Mouse (Mus musculus) heart, postnatal 0 days (tissue): ENCODE measurements at regions not wholly inside any gene's neighbourhood (a gene's known extent, or its start where the extent isn't known, plus 50 kb on each side); places are given as distances from the start of the nearest gene placed in this dataset.

ENCODE experiments used
- CTCF ChIP-seq: IDR thresholded peaks from 2 replicates; pipeline ENCODE4 v1.5.1; 2016; ENCODE audit warnings: antibody characterized with exemption, control low read depth, low read depth
- EP300 ChIP-seq: IDR thresholded peaks from 2 replicates; pipeline ENCODE4 v1.6.1; 2016; ENCODE audit warnings: antibody characterized with exemption, low read depth

DNA sequence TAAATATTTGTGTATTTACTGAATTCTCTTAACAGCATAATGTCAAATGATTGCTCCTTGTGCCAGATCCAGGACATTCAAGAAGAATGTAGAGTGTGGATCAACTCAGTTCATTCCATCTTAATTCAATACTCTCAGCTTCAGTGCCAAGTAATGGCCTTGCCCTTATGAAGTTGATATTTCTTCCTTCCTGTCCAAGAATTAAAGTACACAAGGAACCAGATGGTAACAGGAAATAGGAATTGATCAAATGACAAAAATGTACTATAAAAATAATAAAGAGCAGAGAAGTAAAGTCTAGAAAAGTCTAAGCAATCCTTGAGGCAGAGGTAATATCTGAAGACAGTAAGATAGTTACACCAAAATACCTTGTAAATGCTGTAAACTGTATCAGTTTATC is 219.5 kb upstream of the N6amt1 start:
- TF ChIP-seq CTCF (no peak), EP300 (no peak)
